Mouse (Mus musculus): ENCODE data around the gene Zcchc24.
A peak's percentile ranks its signal among the peaks of the same experiment; 100 is the strongest.

Zcchc24 gene

DNA sequence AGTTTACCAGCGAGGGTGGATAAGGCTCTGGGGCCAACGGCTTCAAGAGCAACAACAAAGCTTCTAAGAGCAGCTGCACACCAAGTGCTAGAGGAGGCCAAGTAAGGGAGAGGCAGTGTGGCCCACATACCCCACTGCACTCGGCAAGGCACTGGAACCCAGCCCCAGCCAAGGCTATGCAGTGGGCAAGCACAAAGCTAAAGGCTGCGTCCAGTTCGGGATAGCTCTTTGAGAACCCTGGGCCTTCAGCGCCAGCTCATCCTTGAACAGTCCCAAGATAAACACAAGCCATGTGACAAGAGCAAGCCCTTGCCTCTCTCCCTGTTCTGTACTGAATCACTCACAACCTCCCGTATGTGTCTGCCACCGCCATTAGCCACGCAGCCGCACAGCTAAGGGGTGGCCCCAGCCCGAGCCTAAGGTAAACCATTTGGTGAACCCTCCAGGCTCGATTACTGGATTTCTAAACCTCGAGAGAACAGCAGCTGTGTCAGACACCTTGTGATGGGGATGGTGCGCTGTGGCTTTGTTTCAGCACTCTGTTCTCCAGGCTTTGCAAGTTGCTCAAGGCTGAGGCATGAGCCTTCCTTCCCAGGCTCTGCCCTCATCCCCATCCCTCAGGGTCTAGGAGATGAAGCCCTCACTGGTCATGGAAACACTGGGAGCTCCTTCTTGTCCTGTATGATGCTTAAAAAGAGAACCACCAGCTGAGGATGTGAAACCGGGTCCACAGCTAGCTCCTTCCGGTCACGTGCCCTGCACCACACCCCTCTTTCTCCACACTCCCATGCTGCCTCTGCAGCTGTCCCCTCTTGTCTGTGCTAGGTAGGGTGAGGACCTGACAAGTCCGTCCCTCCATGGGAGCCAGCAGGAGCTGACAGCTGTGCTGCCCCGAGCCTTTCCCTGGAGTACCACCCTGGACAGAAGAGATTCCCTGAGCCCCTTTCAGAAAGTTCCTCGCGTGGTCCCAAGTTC, 21.6 kb downstream of the Zcchc24 start:
- DNase-seq, result peak; percentile 98

DNA sequence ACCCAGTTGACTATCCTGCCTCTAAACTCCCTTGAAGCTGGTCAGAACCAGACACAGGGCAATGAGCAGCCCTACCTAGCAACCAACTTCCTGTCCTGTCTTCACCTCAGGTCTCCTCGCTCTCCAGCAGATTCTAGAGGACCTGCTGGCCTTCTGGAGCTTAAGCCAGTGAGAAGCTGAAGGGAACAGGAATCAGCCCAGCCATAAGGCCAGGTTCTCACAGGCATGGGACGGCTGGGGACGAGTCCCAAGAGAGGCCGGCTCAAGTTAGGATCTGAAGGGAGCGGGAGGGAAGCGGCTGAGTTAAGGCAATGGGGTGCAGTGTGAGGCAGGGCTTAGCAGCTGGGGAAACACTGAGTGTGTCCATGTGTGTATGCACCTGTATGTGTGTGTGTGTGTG, 22.5 kb downstream of the Zcchc24 start:
- peak; percentile 95 for DNase-seq

- peak; percentile 96 for DNase-seq
Observed at GRCm38 (mm10) chr14:25745365-25746184, 23.3 kb downstream of the Zcchc24 start.

GRCm38 (mm10) chr14:25742943-25743342, 25.9 kb downstream of the Zcchc24 start:
- DNase-seq, result peak; percentile 92

DNA sequence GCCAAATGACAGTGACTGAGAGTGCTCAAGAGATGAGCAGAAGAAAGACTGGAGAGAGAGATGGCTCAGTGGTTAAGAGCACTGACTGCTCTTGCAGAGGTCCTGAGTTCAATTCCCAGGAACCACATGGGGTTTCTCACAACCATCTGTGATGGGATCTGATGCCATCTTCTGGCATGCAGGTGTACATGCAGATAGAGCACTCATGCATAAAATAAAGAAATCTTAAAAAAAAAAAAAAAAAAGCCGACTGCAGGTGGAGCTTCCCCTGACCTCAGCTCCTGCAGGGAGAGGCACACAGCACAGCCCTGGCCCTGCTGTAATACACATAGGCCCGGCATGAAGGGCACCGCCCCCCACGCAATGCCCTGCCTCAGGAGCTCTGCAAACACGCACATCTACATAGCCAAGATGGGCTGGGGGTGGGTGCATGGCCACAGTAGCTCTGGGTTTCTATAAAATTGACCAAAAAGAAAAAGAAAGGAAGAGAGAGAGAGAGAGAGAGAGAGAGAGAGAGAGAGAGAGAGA, 26.9 kb downstream of the Zcchc24 start:
- no peak for DNase-seq

DNA sequence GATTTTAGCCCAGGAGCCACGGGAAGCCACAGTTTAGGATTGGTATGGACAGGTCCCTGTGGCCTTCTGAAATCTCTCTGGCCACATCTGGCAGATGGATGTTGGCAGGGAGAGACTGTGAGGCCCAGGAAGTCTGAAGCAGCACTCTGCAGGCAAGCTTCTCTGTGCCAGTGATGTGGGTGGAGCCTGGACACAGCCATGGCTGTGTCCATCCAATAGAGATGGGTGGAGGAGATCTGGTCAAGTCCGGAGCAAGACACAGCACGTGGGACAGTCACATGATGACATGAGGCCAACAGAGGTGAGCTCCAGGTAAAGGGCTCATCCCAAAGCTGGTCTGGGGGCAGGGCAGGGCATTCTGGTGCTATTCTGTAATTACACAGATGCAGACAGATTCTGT, 27.6 kb downstream of the Zcchc24 start:
- DNase-seq, result peak; percentile 92

DNA sequence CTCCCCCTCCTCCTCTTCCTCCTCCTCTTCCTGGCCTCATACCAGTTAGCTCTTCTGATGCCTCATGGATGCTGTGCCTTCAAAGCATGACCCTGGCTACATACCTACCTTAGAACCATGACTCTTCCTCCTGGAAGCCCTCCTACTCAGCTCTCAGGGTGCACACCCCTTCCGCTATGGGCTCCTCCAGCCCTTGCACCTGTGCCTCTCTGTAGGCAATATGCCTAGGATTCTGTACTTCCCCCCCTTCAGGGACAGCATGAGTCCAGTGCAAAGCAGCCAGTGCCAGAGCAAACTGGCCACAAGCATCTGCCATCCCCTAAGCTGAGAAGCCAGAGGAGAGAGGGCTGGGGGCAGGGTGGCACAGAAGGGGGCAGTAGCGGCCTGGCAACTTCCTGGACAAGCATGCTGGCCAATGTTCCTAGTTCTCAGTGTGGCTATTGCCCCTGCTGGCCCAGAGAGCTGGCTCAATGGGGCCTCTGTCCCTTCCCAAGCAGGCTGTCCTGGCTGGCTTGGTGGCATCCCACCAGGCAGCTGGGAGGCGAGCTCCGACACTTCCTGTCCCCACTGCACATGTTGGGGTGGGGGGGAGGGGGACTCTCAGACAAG, 28.8 kb downstream of the Zcchc24 start:
- peak; percentile 91 for DNase-seq

GRCm38 (mm10) chr14:25738591-25739001, 30.2 kb downstream of the Zcchc24 start:
- DNase-seq, result peak; percentile 98

- DNase-seq, result peak; percentile 99
Observed at GRCm38 (mm10) chr14:25736589-25736988, 32.2 kb downstream of the Zcchc24 start.

DNA sequence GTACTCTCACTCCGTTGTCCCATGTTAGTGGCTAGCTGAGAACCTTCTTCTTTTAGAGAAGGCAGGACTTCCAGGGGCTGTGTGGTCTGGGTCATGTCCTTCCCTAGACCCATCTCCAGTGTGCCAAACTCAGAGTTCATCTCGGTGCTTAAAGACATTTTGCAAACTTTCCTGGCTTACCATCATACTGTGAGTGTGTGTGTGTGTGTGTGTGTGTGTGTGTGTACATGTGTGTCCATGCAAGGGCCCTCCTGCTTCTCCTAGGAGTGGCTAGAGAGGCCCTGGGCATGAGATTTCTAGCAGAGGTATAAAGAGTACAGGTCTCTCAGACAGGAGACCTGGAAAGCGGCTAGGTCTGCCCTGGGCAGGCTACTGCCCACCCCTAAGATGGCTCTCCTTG, 32.7 kb downstream of the Zcchc24 start:
- DNase-seq, result no peak

GRCm38 (mm10) chr14:25734736-25735716, 33.8 kb downstream of the Zcchc24 start:
- DNase-seq, result peak; percentile 98

DNA sequence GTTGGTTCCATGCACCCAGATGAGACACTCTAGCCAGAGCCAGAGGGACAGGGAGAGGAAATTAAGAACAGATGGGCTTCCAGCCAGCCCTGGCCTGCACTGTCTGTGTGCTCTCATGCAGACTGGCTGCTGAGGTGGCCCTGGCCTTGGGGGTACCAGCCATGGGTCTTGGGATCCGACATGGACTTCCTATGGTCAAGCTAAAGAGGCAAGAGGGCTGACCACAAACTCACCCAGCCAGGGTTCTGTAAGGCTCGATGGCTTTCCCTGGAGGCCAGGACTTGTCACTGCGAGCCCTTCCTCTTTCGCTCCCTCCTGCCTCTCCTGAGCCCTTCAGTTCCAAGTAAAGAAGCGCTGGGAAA, 41.7 kb downstream of the Zcchc24 start:
- DNase-seq, result peak; percentile 95

GRCm38 (mm10) chr14:25726226-25727148, 42.4 kb downstream of the Zcchc24 start:
- peak; percentile 94 for DNase-seq

DNA sequence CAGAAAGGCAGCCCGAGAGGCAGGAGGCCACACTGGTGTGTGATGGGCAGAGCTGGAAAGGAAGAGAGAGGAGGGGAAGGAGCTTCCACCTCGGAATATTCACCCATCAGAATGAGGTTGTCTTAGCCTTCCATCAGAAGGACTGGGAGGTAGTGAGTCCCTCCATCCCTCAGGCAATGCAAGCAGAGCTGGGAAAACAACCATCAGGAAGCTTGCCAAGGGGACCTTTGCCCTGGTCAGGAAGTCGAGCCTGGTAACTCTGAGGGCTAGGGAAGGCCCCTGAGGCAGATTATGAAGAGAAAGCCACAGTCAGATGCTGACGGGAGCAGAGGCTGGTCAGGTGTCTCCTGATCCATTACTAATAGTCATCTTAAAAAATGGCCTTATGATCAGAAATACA, 43.1 kb downstream of the Zcchc24 start:
- DNase-seq, result peak; percentile 94

- peak; percentile 97 for DNase-seq
Observed at GRCm38 (mm10) chr14:25725032-25725497, 43.8 kb downstream of the Zcchc24 start.

GRCm38 (mm10) chr14:25720962-25721707, 47.7 kb downstream of the Zcchc24 start:
- DNase-seq, result no peak

DNA sequence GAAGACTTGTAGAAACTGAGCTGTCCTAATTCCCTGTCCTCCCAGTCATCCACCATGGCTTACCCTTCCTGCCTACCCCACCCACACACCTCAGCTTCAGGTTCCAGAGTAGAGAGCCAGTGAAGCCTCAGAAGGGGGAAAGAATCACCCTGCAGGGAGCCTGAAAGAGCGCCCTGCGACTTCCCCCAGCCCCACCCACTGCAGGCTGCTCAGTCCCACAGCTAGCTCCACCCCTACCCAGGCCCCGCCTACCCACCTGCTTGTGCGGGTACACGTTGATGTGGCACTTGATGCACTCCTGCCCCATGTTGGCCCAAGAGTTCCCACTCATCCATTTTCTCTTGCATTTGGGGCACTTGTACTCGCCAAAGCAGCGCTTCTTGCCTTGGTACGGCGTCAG, 49.5 kb downstream of the Zcchc24 start:
- no peak for DNase-seq

DNA sequence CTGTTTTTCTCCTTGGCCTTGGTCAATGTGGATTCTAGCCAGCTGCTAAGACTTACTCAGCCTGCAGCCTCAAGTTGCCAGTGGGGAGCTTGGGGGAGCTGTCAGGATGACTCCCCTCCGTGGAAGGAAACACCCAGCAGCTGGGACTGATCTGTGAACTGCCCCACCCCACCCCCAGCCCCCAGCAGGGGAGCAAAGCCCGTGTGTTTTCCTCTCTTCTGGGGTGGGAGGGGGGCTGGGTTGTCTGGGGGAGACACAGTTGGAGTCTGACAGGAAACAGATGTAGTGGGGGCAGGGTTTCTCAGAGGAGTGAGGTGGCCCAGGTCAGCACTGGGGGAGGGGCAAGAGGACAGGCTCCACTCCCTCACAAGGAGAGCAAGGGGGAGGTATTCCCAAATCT, 50.4 kb downstream of the Zcchc24 start:
- peak; percentile 98 for DNase-seq

DNA sequence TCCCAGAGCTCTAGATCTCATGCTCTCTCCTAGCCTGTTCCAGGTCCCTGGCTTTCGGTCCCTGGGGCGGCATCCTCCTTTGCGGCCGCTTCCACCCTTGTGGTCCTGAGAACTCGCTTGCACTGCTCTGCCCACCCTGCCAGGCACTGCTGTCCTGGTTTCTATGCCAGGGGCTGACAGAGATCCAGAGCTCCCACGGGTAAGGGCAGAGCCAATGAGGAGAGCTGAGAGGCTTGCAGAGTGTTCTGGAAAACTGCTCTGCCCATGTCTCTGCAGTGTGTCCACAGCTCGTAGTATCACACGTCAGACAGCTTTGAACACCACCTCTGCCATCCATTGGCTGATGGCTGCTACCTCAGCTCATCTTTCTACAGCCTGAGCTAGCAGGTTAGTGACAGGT, 51.1 kb downstream of the Zcchc24 start:
- DNase-seq, result no peak

- no peak for DNase-seq
Observed at GRCm38 (mm10) chr14:25716528-25716927, 52.3 kb downstream of the Zcchc24 start.

Measured in heart, adult 11 months (tissue).